Mouse (Mus musculus): ENCODE data around the gene Rai1.

- peak; percentile 10; the same call in 1 of the 2 replicates for TF ChIP-seq CTCF (IDR thresholded peaks at IDR 0.05; ENCODE audit: borderline replicate concordance, control insufficient read depth, extremely low read depth, insufficient read depth, low read length, poor library complexity)
- TF ChIP-seq POLR2A (IDR thresholded peaks at IDR 0.05; ENCODE audit: control insufficient read depth, extremely low read depth, insufficient read depth, low read length, poor library complexity) = peak; percentile 70
Measured at GRCm38 (mm10) chr11:60115024-60115538, 10.3 kb downstream of the Rai1 start.

All from thymus, adult 2 months (tissue).